Mouse (Mus musculus) skeletal muscle tissue, adult 2 months (tissue): ENCODE data around the gene Foxred2.
A peak's percentile ranks its signal among the peaks of the same experiment; 100 is the strongest.

Experiments used
- DNase-seq: peaks from one replicate; pipeline ENCODE4 v3.0.0-alpha.2; 2012; ENCODE audit warnings: low read depth, low spot score

Foxred2 gene

DNA sequence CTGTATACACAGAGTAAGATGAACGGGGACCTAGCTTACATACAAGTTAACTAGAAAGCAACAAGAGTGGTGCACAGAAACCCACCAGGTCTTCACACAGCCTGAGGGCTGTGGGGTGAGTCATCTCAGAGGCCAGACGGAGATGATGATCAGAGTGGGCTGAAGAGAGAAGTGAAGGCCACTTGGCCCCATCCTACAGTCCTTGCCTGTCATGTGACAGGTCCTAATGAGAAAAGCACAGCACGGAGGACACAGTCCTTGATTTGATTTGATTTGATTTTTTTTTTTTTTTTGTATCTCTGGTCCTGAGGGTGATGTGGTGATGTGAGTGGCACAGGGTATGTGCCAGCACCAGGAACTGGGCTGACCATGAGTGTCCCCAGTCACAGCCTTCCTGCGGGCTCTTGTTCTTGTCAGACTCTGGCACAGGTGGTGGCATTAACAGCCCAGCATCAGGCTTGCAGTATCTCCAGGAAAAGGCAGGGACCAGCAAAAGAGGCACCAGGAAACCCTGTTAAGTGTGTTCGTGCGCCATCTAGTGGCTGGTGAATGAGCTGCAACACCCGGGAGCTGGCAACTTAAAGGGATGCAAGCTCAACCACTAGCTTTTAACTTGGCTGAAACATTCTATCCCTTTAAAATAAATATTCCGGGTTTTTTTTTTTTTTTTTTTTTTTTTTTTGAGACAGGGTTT is 39.5 kb downstream of the Foxred2 start:
- peak; percentile 85 for DNase-seq

DNA sequence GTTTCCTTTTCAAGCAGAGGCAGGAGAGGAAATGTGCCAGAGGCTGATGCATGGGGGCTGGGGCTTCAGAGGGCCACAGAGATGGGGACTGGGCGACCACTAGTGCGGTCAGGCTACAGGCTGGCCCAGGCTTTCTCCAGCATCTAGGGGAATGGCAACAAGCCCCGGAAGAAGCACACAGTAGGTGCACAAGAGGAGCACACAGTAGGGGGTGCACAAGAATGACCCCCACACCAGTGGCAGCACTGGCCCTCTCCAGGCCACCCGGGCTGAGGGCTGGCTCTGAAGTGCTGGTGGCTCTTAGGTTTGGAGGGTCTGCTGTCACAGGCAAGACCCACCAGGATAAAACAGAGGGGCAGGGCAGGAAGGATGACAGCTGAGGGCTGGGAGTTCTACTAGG is 41.2 kb downstream of the Foxred2 start:
- DNase-seq, result no peak

DNA sequence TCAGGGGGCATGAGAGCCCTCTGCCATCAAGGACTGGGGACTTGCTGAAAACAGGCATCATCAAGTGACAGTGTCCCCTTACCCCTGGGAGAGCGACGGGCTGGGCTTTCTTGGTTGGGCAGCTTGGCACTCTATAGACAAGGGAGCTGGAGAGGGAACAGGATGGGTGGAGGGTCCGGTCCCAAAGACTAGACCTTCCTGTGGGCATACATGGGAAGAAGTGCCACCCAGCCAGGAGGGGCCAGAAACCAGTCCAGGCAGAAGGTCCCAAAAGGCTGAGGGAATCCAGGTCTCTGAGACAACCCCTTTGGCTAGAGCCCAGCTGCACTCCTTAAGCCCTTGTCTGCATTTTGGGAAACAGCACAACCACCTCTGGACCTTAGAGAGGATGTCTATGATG is 42.0 kb downstream of the Foxred2 start:
- DNase-seq, result no peak

DNA sequence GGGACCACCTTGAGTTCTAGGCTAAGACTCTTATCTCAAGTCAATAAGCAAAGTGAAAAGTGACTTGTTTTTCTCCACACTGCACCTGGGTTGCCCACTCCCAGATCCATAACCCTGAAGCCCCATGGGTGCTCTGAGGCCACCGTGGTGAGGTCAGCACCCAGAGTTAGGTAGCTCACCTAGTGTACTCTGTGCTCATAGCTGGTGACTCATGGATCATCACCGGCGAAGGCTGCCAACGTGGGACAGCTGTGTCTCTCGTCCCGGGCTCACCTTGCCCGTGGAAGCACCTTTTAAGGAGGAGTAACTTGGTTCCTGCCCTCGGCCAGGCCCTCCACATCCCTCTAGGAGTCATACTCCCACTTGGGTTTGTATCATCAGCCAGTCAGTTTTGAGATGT is 43.5 kb downstream of the Foxred2 start:
- no peak for DNase-seq

DNA sequence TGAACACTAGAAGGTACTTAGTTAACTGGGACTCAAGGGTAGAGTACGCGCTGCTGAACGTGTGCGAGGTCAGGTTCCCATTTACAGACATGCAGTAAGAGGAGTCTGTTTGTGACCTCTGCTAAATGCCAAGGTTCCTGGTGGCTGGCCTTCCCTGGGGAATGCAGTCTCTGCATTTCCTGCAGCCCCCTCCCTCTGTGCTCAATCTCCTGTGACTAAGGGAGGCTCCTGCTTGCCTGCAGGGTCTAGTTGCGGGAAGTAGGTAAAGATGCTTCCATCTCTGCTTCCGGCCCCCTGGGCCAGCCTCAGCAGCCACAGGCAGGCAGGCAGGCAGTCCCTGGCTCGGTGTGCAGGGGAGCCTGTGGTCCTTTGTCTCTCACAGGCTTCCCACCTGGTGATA is 43.9 kb downstream of the Foxred2 start:
- DNase-seq, result peak; percentile 67

DNA sequence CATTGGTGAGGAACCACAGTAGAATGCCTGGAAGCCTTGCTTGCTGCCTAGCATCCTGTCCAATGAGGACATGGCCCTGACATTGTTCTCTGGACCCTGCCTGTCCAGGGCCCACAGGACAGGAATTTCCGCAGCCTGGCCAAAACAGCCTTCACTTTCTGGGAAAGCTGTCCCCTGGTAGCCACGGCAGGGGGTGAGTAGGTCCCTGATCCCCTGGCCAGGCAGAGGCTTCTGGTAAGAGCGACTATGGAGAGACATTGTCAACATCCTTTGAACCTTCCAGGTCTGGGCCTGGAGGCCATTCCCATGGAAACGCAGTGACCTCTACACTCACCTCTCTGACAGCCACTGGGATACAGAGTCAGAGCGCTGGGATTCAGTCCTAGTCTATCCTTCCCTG is 44.5 kb downstream of the Foxred2 start:
- no peak for DNase-seq

DNA sequence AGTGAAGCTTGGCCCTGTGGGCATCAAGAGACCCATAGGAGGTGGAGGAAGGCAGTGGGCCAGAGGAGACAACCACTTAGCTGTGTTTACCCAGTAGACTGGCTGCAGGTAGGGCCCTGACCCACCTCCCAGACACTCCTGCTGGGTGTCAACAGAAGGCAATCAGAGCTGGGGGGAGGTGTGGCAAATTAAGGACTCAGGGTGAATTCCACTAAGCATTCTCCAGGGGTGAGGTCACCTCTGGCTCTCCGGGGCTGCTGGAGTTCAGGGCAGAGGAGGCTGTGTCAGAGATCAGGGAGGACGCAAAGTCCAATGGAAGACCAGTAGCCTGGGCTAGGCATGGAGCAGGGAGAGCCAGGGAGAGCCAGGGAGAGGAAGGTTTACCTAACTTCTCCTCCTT is 45.5 kb downstream of the Foxred2 start:
- no peak for DNase-seq

DNA sequence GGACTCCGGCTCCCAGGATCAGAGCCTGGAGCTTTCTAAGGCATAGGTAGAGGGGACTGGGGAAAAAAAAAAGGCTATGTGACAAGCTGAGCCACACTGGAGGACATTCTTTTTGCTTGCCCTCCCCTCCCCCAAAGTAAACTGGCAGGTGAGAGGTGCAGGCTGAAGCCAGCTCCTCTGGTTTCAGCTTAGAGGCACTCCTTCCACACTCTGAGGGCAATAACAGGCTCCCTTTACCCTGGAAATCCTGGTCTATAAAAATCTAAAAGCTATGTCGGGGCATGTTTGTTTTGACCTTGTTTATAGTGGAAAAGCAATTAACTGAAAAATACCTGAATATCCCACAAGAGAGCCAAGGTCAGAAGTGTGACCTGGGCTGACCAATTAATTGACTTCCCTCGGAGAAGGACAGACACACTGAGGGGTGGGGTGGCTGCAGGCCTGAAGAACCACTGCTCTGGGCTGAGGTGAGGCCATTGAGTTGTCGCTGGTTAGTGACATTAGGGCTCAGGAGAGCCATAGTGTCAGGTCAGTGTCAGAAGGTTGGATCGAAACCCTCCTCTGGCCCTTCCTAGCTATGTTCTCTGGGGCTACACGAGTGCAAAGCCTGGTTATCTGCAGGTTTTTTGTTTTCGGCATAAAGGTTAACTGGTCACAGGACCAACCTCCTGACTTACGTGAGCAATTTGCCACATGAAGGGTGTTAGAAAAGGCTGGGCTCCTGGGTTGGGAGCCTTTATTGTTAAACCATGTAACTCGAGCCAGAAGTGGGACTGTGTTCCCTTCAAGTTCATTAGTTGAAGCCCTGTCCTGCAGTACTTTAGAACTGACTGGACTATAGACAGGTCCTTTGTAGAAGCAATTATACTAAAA is 48.6 kb downstream of the Foxred2 start:
- DNase-seq, result no peak

DNA sequence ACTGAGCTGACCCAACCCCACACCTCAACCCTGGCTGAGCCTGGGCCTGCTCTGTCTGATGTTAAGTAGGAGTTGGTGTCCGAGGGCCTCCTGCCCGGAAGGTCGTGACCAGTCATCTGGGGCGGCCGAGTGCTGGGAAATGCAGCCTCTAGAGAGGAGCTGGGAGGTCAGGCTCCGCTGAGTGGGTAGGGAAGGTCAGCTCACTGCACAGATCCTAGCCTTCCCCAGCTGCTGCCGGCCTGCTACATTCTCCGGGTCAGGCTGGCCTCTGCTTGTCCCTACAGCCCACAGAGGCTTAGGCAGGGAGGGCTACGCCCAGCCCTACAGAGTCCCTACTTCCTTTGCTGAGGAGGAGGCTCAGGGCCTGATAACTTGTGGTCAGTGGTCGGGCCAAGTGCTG is 50.0 kb downstream of the Foxred2 start:
- DNase-seq, result no peak

DNA sequence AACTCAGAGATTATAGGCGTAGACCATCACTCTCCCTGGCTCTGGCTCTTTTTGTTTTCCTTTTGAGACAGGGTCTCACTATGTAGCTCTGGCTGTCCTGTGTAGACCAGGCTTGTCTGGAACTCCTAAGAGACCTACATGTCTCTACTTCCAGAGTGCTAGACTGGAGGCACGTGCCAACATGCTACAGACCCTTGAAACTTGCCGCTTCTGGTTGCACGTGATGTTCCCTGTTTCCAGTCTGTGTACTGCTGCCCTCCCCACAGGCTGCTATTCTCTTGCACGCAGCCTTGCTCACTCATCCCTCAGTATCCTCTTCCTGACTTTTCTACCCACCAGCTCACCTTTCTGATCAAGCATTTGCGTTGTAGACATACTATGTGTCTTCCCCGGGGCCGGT is 50.4 kb downstream of the Foxred2 start:
- no peak for DNase-seq

DNA sequence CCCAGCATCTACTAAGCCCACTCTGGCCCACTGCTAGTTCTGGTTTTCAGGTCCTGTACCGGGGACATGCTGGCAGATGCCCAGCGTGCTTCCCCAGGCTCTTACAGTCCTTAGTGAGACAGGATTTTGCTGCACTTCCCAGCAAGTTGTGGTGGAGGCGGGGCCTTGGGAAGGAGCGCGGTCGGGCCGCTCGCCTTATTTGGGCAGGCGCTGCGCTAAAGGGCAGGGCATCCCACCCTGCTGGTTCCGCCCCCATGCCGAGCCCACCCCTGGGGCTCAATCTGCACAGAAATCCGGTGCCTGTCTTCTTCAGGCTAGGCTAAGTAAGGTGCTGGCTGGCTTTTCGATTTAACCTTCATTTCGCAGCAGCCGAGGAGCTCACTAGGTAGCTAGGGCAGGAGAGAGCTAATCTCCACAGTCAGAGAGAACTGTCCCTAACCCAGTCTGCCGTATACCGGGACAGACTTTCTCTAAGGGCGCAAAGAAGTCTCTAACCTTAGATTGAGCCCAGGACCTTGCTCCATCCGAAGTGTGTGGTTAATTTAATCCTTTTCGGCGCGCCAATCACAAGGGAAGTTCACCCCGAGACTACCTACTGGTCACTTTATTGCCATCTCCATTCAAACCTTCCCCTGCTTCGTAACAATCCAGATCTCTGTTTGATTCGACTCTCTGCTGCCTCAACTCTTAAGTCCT is 51.1 kb downstream of the Foxred2 start:
- DNase-seq, result peak; percentile 56

DNA sequence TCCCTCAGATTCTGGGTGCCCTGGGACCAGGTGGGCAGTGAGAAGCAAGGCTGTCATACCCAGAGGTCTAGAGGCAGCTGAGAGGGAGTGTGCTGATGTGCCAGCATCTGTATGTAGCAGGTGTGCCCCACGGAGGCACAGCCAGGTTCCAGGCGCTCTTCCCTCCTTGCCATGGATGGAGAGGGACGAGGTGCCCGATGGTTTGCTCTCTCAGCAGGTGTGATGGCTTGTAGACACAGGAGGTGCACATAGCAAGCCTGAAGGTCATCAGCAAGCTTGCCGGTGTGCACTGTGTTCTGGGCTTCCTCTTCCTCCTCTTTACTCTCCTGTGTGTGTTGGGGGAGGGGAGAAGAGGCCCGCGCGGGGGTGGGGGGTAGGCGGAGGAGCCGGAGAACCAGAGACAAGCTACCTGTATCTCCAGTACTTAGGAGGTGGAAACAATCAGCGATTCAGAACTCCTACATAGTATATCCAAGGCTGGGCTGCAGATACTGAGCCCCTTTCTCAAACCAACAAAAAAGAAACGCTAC is 52.1 kb downstream of the Foxred2 start:
- DNase-seq, result no peak

DNA sequence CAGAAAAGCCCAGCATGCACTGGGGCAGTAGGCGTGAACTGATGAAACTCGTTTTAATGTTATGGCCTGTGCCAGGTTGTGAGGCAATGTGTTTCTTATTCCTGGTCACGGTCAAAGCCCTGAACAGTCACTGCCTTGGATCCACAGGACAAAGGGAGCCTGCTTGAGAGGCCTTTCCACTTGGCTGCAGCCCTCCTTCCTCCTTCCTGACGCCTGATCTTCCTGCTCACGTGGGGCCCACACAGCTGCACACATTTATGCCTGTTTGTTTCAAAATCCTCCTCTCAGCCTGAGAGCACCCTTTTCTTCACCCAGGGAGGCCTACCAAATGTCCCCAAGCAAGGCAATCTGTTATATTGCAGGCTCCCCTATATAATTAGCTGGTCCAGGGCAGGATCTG is 53.3 kb downstream of the Foxred2 start:
- no peak for DNase-seq

DNA sequence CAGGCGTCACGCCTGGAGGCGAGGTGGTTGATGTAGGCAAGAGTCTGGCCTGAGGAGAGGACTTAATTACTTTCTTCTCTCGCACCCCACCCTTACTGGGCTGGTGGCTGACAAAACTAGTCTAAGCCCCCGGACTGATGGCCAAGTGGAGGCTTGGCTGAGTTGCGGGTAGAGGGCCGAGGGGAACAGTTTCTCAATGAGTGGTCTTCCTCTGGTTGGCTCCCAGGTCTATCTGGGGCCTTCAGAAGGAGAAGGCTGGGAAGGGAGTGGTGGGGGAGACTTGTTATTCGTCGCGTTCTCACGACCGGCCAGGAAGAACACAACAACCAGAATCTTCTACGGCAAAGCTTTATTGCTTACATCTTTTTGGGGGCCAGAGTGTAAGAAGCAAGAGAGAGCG is 61.6 kb downstream of the Foxred2 start:
- no peak for DNase-seq

DNA sequence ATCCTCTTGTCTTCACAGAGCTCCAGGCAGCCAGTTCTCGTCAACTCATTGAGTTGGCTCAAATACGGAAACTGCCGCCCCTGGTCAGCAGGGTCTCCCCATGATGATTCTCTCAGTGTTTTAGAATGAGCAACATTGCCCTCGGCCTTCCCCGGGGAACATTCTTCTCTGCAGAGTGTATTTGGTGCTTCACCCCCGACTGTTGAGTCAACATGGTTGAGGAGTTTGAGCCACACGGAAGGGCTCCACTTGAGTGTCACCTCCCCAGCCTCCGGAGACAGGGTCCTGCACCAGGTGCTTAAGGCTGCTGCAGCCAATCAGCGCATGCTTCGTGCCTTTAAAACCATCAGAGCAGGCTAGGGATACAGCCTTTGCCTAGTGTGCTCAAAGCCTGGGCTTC is 63.2 kb downstream of the Foxred2 start:
- no peak for DNase-seq

DNA sequence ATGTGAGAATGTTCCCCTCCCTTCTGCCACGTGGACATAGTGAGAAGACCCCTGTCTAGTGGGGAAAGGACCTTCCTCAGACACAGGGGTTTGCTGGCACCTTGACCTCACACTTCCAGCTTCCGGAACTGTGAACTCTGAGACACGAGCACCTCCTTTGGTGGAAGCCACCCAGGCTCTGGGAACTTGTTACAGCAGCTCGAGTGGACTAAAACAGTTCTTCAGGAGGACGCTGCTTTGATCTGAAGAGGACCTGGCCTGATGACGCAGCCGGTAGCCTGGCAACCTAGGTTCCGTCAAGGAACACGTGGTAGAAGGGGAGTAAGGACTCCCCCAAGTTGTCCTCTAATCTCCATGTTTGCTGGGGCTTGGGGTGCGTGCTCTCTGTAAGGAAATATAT is 64.1 kb downstream of the Foxred2 start:
- DNase-seq, result no peak

DNA sequence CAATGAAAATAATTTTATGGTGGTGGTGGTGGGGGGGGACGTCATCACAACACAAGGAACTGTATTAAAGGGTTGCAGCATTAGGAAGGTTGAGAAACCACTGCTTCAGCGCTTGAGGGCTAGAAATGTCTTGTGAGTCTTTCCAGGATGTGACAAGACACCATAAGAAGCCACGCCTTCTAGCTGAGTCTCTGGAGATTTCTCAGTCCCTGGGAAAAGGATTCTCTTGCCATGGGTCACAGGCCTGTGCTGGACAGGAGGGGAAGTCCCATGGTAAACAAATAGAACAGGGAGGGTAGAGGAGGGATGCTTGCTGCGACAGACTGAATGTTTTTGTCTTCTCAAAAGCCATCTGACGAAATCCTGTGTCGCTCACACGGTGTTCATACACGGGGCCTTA is 64.8 kb downstream of the Foxred2 start:
- no peak for DNase-seq
